Mouse (Mus musculus): ENCODE results near the gene Tmem8b.

Gene Tmem8b

GRCm38 (mm10) chr4:43713652-43714219, 45.0 kb downstream of the Tmem8b start:
- DNase-seq (ENCODE audit: low read depth, low spot score): no peak

- DNase-seq (ENCODE audit: low read depth, low spot score): peak; percentile 24
Observed at GRCm38 (mm10) chr4:43720491-43721228, 51.9 kb downstream of the Tmem8b start.

- DNase-seq (ENCODE audit: low read depth, low spot score): no peak
Observed at GRCm38 (mm10) chr4:43722191-43722590, 53.4 kb downstream of the Tmem8b start.

- peak; percentile 64 for DNase-seq (ENCODE audit: low read depth, low spot score)
Observed at GRCm38 (mm10) chr4:43724764-43725163, 56.0 kb downstream of the Tmem8b start.

GRCm38 (mm10) chr4:43726228-43726993, 57.6 kb downstream of the Tmem8b start:
- no peak for DNase-seq (ENCODE audit: low read depth, low spot score)

- no peak for DNase-seq (ENCODE audit: low read depth, low spot score)
Observed at GRCm38 (mm10) chr4:43726995-43727394, 58.2 kb downstream of the Tmem8b start, which contains the start of gene Hrct1. Hrct1 (plus strand) TSS chr4:43727188.

GRCm38 (mm10) chr4:43727718-43728575, 59.2 kb downstream of the Tmem8b start:
- DNase-seq (ENCODE audit: low read depth, low spot score): no peak

GRCm38 (mm10) chr4:43728576-43728954, 59.8 kb downstream of the Tmem8b start:
- DNase-seq (ENCODE audit: low read depth, low spot score): no peak

GRCm38 (mm10) chr4:43729126-43729525, 60.4 kb downstream of the Tmem8b start:
- DNase-seq (ENCODE audit: low read depth, low spot score): no peak

- no peak for DNase-seq (ENCODE audit: low read depth, low spot score)
Observed at GRCm38 (mm10) chr4:43729794-43730550, 61.2 kb downstream of the Tmem8b start, which contains the start of gene Spaar. Spaar (plus strand) TSS chr4:43730034.

GRCm38 (mm10) chr4:43730750-43731297, 62.1 kb downstream of the Tmem8b start:
- no peak for DNase-seq (ENCODE audit: low read depth, low spot score)

- no peak for DNase-seq (ENCODE audit: low read depth, low spot score)
Observed at GRCm38 (mm10) chr4:43732171-43732570, 63.4 kb downstream of the Tmem8b start.

GRCm38 (mm10) chr4:43733186-43733585, 64.4 kb downstream of the Tmem8b start:
- DNase-seq (ENCODE audit: low read depth, low spot score): no peak

- no peak for DNase-seq (ENCODE audit: low read depth, low spot score)
Observed at GRCm38 (mm10) chr4:43737144-43737543, 68.4 kb downstream of the Tmem8b start.

GRCm38 (mm10) chr4:43738989-43739674, 70.4 kb downstream of the Tmem8b start:
- DNase-seq (ENCODE audit: low read depth, low spot score): no peak

- DNase-seq (ENCODE audit: low read depth, low spot score): no peak
Observed at GRCm38 (mm10) chr4:43741526-43741925, 72.8 kb downstream of the Tmem8b start.

All from mesoderm, embryonic 11.5 days (tissue).